Mouse (Mus musculus) liver, embryonic 12.5 days (tissue): ENCODE measurements around the gene Zbtb18. TPM values are rescaled to one million over a fixed set of nuclear protein-coding genes. Genes with fewer than 3 reads are reported as not detected.

Experiments
- ATAC-seq: fragments of 200-750 bp; cut with Nextera tagmentation; 2 replicates; pipeline ENCODE4 v1.8.0; 2017; ENCODE audit warnings: moderate number of reproducible peaks, mild to moderate bottlenecking, moderate library complexity
- H3K27ac ChIP-seq: fragments of 300-500 bp; sonication (generic); 2 replicates; pipeline ENCODE4 v1.5.1; 2016; ENCODE audit warnings: mild to moderate bottlenecking
- H3K27me3 ChIP-seq: fragments of 300-500 bp; sonication (generic); replicated peaks from 2 replicates; pipeline ENCODE4 v1.6.1; 2016; ENCODE audit warnings: mild to moderate bottlenecking, moderate library complexity
- H3K36me3 ChIP-seq: fragments of 300-500 bp; sonication (generic); 2 replicates; pipeline ENCODE4 v1.6.1; 2016; ENCODE audit warnings: mild to moderate bottlenecking, moderate library complexity
- H3K4me1 ChIP-seq: fragments of 300-500 bp; sonication (generic); 2 replicates; pipeline ENCODE4 v1.6.1; 2016
- H3K4me2 ChIP-seq: fragments of 300-500 bp; sonication (generic); 2 replicates; pipeline ENCODE4 v1.6.1; 2016; ENCODE audit warnings: mild to moderate bottlenecking, moderate library complexity
- H3K4me3 ChIP-seq: fragments of 300-500 bp; sonication (generic); 2 replicates; pipeline ENCODE4 v1.5.1; 2016; ENCODE audit warnings: mild to moderate bottlenecking, moderate library complexity
- H3K9ac ChIP-seq: fragments of 300-500 bp; sonication (generic); 2 replicates; pipeline ENCODE4 v1.6.1; 2016; ENCODE audit warnings: mild to moderate bottlenecking, moderate library complexity
- H3K9me3 ChIP-seq: fragments of 300-500 bp; sonication (generic); replicated peaks from 2 replicates; pipeline ENCODE4 v1.6.1; 2016; ENCODE audit warnings: mild to moderate bottlenecking, moderate library complexity
- WGBS: fragments of 180-500 bp; shearing (Covaris S2); methylation state at CpG from one replicate; pipeline ENCODE4 v1.1.7; 2016; ENCODE audit not compliant: insufficient replicate concordance; 5-methylcytosine and 5-hydroxymethylcytosine counted together
- polyA plus RNA-seq: library from polyadenylated mRNA; unstranded; fragments of >200 nt; fragmentation: Nextera tagmentation; extraction: Ambion mirVana; gene quantifications from 2 replicates; pipeline ENCODE4 v1.2.1, GENCODE M21; 2016

Gene Zbtb18
- polyA plus RNA-seq, 1 experiment from 2014 or later, result 0.49 TPM

GRCm38 (mm10) chr1:177491280-177491679 is 49.1 kb downstream of the Zbtb18 start:
- WGBS, result 55% methylated on average over 8 of the region's 8 CpGs
- Histone ChIP-seq H3K36me3 (no peaks in the 10 kb centered on the region), H3K4me3 (no peak overlapping the region), H3K9me3 (no peaks in the 10 kb centered on the region), H3K4me2 (no peak overlapping the region), H3K27ac (no peak overlapping the region), H3K27me3 (no peaks in the 10 kb centered on the region), H3K9ac (no peak overlapping the region), H3K4me1 (no peaks in the 10 kb centered on the region)
- ATAC-seq, result no peak

GRCm38 (mm10) chr1:177494306-177494705 is 52.2 kb downstream of the Zbtb18 start:
- no peaks in the 10 kb centered on the region for H3K27me3 ChIP-seq
- 76% methylated on average over 8 of the region's 8 CpGs for WGBS
- no peaks in the 10 kb centered on the region for H3K9me3 ChIP-seq
- no peak overlapping the region for H3K4me2 ChIP-seq
- no peak overlapping the region for H3K9ac ChIP-seq
- no peak overlapping the region for H3K27ac ChIP-seq
- H3K4me3 ChIP-seq, result no peak overlapping the region
- no peaks in the 10 kb centered on the region for H3K36me3 ChIP-seq
- H3K4me1 ChIP-seq, result no peaks in the 10 kb centered on the region
- ATAC-seq, result no peak

GRCm38 (mm10) chr1:177494913-177495542 is 52.9 kb downstream of the Zbtb18 start:
- Histone ChIP-seq H3K36me3 (no peaks in the 10 kb centered on the region), H3K4me3 (no peak overlapping the region), H3K9ac (no peak overlapping the region), H3K9me3 (no peaks in the 10 kb centered on the region), H3K27me3 (no peaks in the 10 kb centered on the region), H3K4me2 (peak overlapping the region; percentile 17), H3K27ac (no peak overlapping the region), H3K4me1 (no peaks in the 10 kb centered on the region)
- 45% methylated on average over 9 of the region's 9 CpGs for WGBS
- no peak for ATAC-seq

Other genes starting within 250 kb of the Zbtb18 start
- 1.4 and 1.7 TPM in 2 replicates for gene Akt3, start 184.1 kb upstream of the Zbtb18 start, polyA plus RNA-seq